In the genomic region with DNA sequence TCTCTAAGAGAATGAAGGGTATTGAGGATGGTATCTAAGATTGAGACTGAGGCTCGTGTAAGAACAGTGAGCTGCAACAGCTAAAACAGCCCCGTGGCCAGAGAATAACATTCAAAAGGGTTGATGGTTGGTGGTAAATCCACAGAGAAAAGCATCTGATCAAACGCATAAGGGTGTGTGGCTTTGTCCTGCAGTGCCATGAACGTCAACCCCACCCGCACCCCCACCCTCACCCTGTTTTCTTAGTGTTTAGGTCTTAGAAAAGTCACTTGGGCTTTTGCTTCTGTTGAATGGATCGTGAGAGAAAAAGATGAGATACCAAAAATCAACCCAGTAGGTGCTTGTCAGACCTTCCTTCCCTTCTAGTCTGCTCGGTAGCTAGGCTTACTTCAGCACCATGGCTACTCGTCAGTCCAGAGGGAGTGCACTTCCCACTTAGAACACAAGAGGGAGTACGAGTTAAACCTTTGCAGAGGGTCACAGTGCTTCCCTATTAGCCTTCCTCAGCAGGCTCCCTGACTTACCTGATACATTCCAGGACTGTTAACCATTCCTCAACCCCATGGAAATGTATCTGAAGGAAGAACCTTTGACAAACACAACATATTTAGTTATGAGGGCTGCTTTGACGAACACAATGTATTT, we compare ENCODE assay signal across 8 mouse cellular contexts. TPM values are rescaled to one million over a fixed set of nuclear protein-coding genes. Genes with fewer than 3 reads are reported as not detected.
DNase-seq lines count a peak whose midpoint lies in the region; ATAC-seq and TF ChIP-seq lines count a peak whose summit lies in the region.

No protein-coding gene starts in this region.

- peak; percentile 59 for TF ChIP-seq CTCF in bone marrow macrophage, adult 2 months (IDR thresholded peaks at IDR 0.05; ENCODE audit: low read depth, low read length)
- TF ChIP-seq CTCF in stomach, postnatal 0 days (IDR thresholded peaks at IDR 0.05; ENCODE audit: low read depth), result peak; percentile 98

- no peak for TF ChIP-seq EP300 in stomach, postnatal 0 days (optimal IDR thresholded peaks at IDR 0.05)

- H3K9ac ChIP-seq in embryonic facial prominence, embryonic 15.5 days, result no peak overlapping the region
- H3K9ac ChIP-seq in heart, embryonic 14.5 days (ENCODE audit: low read length), result no peak overlapping the region
- H3K9ac ChIP-seq in liver, embryonic 11.5 days (ENCODE audit: low read depth, low read length), result no peak overlapping the region
- H3K9ac ChIP-seq in neural tube, embryonic 12.5 days, result no peak overlapping the region
- no peak overlapping the region for H3K9ac ChIP-seq in stomach, postnatal 0 days (ENCODE audit: low read length)

- no peak overlapping the region for H3K4me3 ChIP-seq in bone marrow macrophage, adult 2 months (ENCODE audit: insufficient read depth, low read length)
- H3K4me3 ChIP-seq in embryonic facial prominence, embryonic 15.5 days (replicated peaks), result no peak overlapping the region
- H3K4me3 ChIP-seq in heart, embryonic 14.5 days (ENCODE audit: control insufficient read depth in 1 of 2, insufficient read depth in 1 of 2, low read depth in 1 of 2, low read length in 2 of 2), result no peak overlapping the region
- H3K4me3 ChIP-seq in liver, embryonic 11.5 days (ENCODE audit: low read depth, low read length), result no peak overlapping the region
- H3K4me3 ChIP-seq in neural tube, embryonic 12.5 days, result no peak overlapping the region
- no peak overlapping the region for H3K4me3 ChIP-seq in stomach, postnatal 0 days (ENCODE audit: low read depth, low read length)

- H3K36me3 ChIP-seq in embryonic facial prominence, embryonic 15.5 days, result no peaks in the 10 kb centered on the region
- 0 out of 2 replicates have a peak, but pooled peaks cover 1% of the 10 kb centered on the region for H3K36me3 ChIP-seq in heart, embryonic 14.5 days (ENCODE audit: control insufficient read depth, insufficient read depth, low read length)
- no peaks in the 10 kb centered on the region for H3K36me3 ChIP-seq in liver, embryonic 11.5 days (ENCODE audit: control insufficient read depth, insufficient read depth, low read length)
- H3K36me3 ChIP-seq in neural tube, embryonic 12.5 days, result no peaks in the 10 kb centered on the region
- H3K36me3 ChIP-seq in stomach, postnatal 0 days (ENCODE audit: control insufficient read depth, insufficient read depth, low read length), result no peaks in the 10 kb centered on the region

- H3K27ac ChIP-seq in bone marrow macrophage, adult 2 months (ENCODE audit: insufficient read depth, low read depth, low read length), result no peak overlapping the region
- no peak overlapping the region for H3K27ac ChIP-seq in embryonic facial prominence, embryonic 15.5 days (replicated peaks)
- H3K27ac ChIP-seq in heart, embryonic 14.5 days (replicated peaks in 1 of 2; ENCODE audit: control insufficient read depth in 1 of 2, insufficient read depth in 1 of 2, low read depth in 2 of 2, low read length in 2 of 2), result no peak overlapping the region
- no peak overlapping the region for H3K27ac ChIP-seq in liver, embryonic 11.5 days (ENCODE audit: low read depth, low read length)
- H3K27ac ChIP-seq in neural tube, embryonic 12.5 days, result no peak overlapping the region
- no peak overlapping the region for H3K27ac ChIP-seq in stomach, postnatal 0 days (replicated peaks)

- no peaks in the 10 kb centered on the region for H3K4me1 ChIP-seq in bone marrow macrophage, adult 2 months (ENCODE audit: control insufficient read depth, insufficient read depth, low read length)
- no peaks in the 10 kb centered on the region for H3K4me1 ChIP-seq in embryonic facial prominence, embryonic 15.5 days
- no peaks in the 10 kb centered on the region for H3K4me1 ChIP-seq in heart, embryonic 14.5 days (ENCODE audit: control insufficient read depth in 2 of 2, insufficient read depth in 2 of 2, low read length in 2 of 2)
- 0 out of 2 replicates have a peak, but pooled peaks cover 2% of the 10 kb centered on the region for H3K4me1 ChIP-seq in liver, embryonic 11.5 days (replicated peaks; ENCODE audit: control insufficient read depth, insufficient read depth, low read length)
- no peaks in the 10 kb centered on the region for H3K4me1 ChIP-seq in neural tube, embryonic 12.5 days
- no peaks in the 10 kb centered on the region for H3K4me1 ChIP-seq in stomach, postnatal 0 days (replicated peaks; ENCODE audit: control insufficient read depth, insufficient read depth)

- peak; percentile 58 for ATAC-seq in CD4-positive, CD25-positive, alpha-beta regulatory T cell, adult 4 months
- peak; percentile 51; the same call in 1 of the 2 replicates for ATAC-seq in embryonic facial prominence, embryonic 15.5 days (ENCODE audit: insufficient number of reproducible peaks, low FRiP score, low TSS enrichment, low read depth)
- ATAC-seq in heart, embryonic 14.5 days (ENCODE audit: insufficient number of reproducible peaks, insufficient read depth, low FRiP score, low read depth), result peak; percentile 56; the same call in 1 of the 2 replicates
- ATAC-seq in liver, embryonic 11.5 days (replicated peaks; ENCODE audit: low FRiP score), result peak; percentile 75
- peak; percentile 75 for ATAC-seq in neural tube, embryonic 12.5 days (ENCODE audit: low FRiP score, low read depth)
- ATAC-seq in stomach, postnatal 0 days (ENCODE audit: low FRiP score, low TSS enrichment), result peak; percentile 88

- peak; percentile 89 for DNase-seq in kidney, postnatal 10 days
- peak; percentile 59 for DNase-seq in liver, embryonic 11.5 days (ENCODE audit: low spot score)
- DNase-seq in stomach, postnatal 0 days (ENCODE audit: low spot score), result peak; percentile 84

- no peaks in the 10 kb centered on the region for H3K27me3 ChIP-seq in embryonic facial prominence, embryonic 15.5 days
- H3K27me3 ChIP-seq in heart, embryonic 14.5 days (ENCODE audit: control insufficient read depth, insufficient read depth, low read length), result no peaks in the 10 kb centered on the region
- no peaks in the 10 kb centered on the region for H3K27me3 ChIP-seq in liver, embryonic 11.5 days (replicated peaks; ENCODE audit: control insufficient read depth, insufficient read depth, low read length)
- no peaks in the 10 kb centered on the region for H3K27me3 ChIP-seq in neural tube, embryonic 12.5 days (replicated peaks)
- H3K27me3 ChIP-seq in stomach, postnatal 0 days (ENCODE audit: control insufficient read depth, insufficient read depth, low read length), result no peaks in the 10 kb centered on the region

- WGBS in embryonic facial prominence, embryonic 15.5 days, result 37% methylated on average over 10 of the region's 10 CpGs
- 32% methylated on average over 10 of the region's 10 CpGs for WGBS in heart, embryonic 14.5 days
- 36% methylated on average over 10 of the region's 10 CpGs for WGBS in liver, embryonic 11.5 days
- WGBS in neural tube, embryonic 12.5 days, result 36% methylated on average over 10 of the region's 10 CpGs
- 32% methylated on average over 10 of the region's 10 CpGs for WGBS in stomach, postnatal 0 days

- H3K9me3 ChIP-seq in embryonic facial prominence, embryonic 15.5 days (replicated peaks), result no peaks in the 10 kb centered on the region
- no peaks in the 10 kb centered on the region for H3K9me3 ChIP-seq in heart, embryonic 14.5 days (ENCODE audit: control insufficient read depth, low read length)
- no peaks in the 10 kb centered on the region for H3K9me3 ChIP-seq in liver, embryonic 11.5 days (ENCODE audit: control insufficient read depth, low read length)
- H3K9me3 ChIP-seq in neural tube, embryonic 12.5 days, result no peaks in the 10 kb centered on the region
- H3K9me3 ChIP-seq in stomach, postnatal 0 days (ENCODE audit: control insufficient read depth, low read length), result no peaks in the 10 kb centered on the region

- H3K4me2 ChIP-seq in embryonic facial prominence, embryonic 15.5 days (replicated peaks), result no peak overlapping the region
- H3K4me2 ChIP-seq in heart, embryonic 14.5 days (ENCODE audit: low read length), result no peak overlapping the region
- no peak overlapping the region for H3K4me2 ChIP-seq in liver, embryonic 11.5 days
- no peak overlapping the region for H3K4me2 ChIP-seq in neural tube, embryonic 12.5 days (replicated peaks)
- no peak overlapping the region for H3K4me2 ChIP-seq in stomach, postnatal 0 days (replicated peaks; ENCODE audit: low read depth)

- TF ChIP-seq POLR2A in bone marrow macrophage, adult 2 months (IDR thresholded peaks at IDR 0.05; ENCODE audit: borderline replicate concordance, low read depth, low read length), result no peak

RNA-seq across cellular contexts. Expression of gene Rab3b, which starts 9.0 kb away (rescaled TPM):
- polyA plus RNA-seq in CD4-positive, CD25-positive, alpha-beta regulatory T cell, adult 4 months (2017; shearing (Covaris generic)), result not detected
- not detected in 2 replicates for polyA plus RNA-seq in bone marrow macrophage, adult 2 months (2012; ENCODE audit: insufficient read depth, insufficient read length, missing spikeins)
- polyA plus RNA-seq in embryonic facial prominence, embryonic 15.5 days (2015; fragmentation: Nextera tagmentation; extraction: Ambion mirVana), result 17.9 and 21.7 TPM in 2 replicates
- polyA plus RNA-seq in heart, embryonic 14.5 days (2014; fragmentation: Nextera tagmentation; extraction: Ambion mirVana), result 5.0 and 6.6 TPM in 2 replicates
- 7.3 and 9.7 TPM in 2 replicates for polyA plus RNA-seq in liver, embryonic 11.5 days (2014; fragmentation: Nextera tagmentation; extraction: Ambion mirVana)
- 38.0 and 39.0 TPM in 2 replicates for polyA plus RNA-seq in neural tube, embryonic 12.5 days (2016; fragmentation: Nextera tagmentation; extraction: Ambion mirVana)
- polyA plus RNA-seq in stomach, postnatal 0 days (2015; fragmentation: Nextera tagmentation; extraction: Ambion mirVana), result 11.6 and 11.9 TPM in 2 replicates

RNA-seq across cellular contexts. Expression of gene A730015C16Rik, which starts 21.4 kb away (rescaled TPM):
- polyA plus RNA-seq in CD4-positive, CD25-positive, alpha-beta regulatory T cell, adult 4 months (2017; shearing (Covaris generic)), result not detected
- not detected in 2 replicates for polyA plus RNA-seq in bone marrow macrophage, adult 2 months (2012; ENCODE audit: insufficient read depth, insufficient read length, missing spikeins)
- polyA plus RNA-seq in embryonic facial prominence, embryonic 15.5 days (2015; fragmentation: Nextera tagmentation; extraction: Ambion mirVana), result 0.83 and 1.6 TPM in 2 replicates
- 0.73 and 1.4 TPM in 2 replicates for polyA plus RNA-seq in heart, embryonic 14.5 days (2014; fragmentation: Nextera tagmentation; extraction: Ambion mirVana)
- 0.51 and 0.92 TPM in 2 replicates for polyA plus RNA-seq in liver, embryonic 11.5 days (2014; fragmentation: Nextera tagmentation; extraction: Ambion mirVana)
- 2.0 and 2.2 TPM in 2 replicates for polyA plus RNA-seq in neural tube, embryonic 12.5 days (2016; fragmentation: Nextera tagmentation; extraction: Ambion mirVana)
- 0.38 and 0.99 TPM in 2 replicates for polyA plus RNA-seq in stomach, postnatal 0 days (2015; fragmentation: Nextera tagmentation; extraction: Ambion mirVana)

RNA-seq across cellular contexts. Expression of gene Kti12, which starts 22.3 kb away (rescaled TPM):
- 10 to 100 TPM in 1 of 2 experiments, 1 to 10 TPM in 1; 8.1 to 13.5 TPM for polyA plus RNA-seq in CD4-positive, CD25-positive, alpha-beta regulatory T cell, adult 4 months (2017; shearing (Covaris generic))
- 10.2 TPM in 2 replicates for polyA plus RNA-seq in bone marrow macrophage, adult 2 months (2012; ENCODE audit: insufficient read depth, insufficient read length, missing spikeins)
- 44.6 and 47.9 TPM in 2 replicates for polyA plus RNA-seq in embryonic facial prominence, embryonic 15.5 days (2015; fragmentation: Nextera tagmentation; extraction: Ambion mirVana)
- 22.3 and 23.8 TPM in 2 replicates for polyA plus RNA-seq in heart, embryonic 14.5 days (2014; fragmentation: Nextera tagmentation; extraction: Ambion mirVana)
- 94.2 and 101 TPM in 2 replicates for polyA plus RNA-seq in liver, embryonic 11.5 days (2014; fragmentation: Nextera tagmentation; extraction: Ambion mirVana)
- 38.6 and 40.5 TPM in 2 replicates for polyA plus RNA-seq in neural tube, embryonic 12.5 days (2016; fragmentation: Nextera tagmentation; extraction: Ambion mirVana)
- 30.9 TPM in 2 replicates for polyA plus RNA-seq in stomach, postnatal 0 days (2015; fragmentation: Nextera tagmentation; extraction: Ambion mirVana)

RNA-seq across cellular contexts. Expression of gene Txndc12, which starts 35.5 kb away (rescaled TPM):
- polyA plus RNA-seq in CD4-positive, CD25-positive, alpha-beta regulatory T cell, adult 4 months (2017; shearing (Covaris generic)), result 10 to 100 TPM; 58.1 to 68.8 TPM
- polyA plus RNA-seq in bone marrow macrophage, adult 2 months (2012; ENCODE audit: insufficient read depth, insufficient read length, missing spikeins), result 62.4 and 68.9 TPM in 2 replicates
- polyA plus RNA-seq in embryonic facial prominence, embryonic 15.5 days (2015; fragmentation: Nextera tagmentation; extraction: Ambion mirVana), result 92.3 and 101 TPM in 2 replicates
- 128 and 130 TPM in 2 replicates for polyA plus RNA-seq in heart, embryonic 14.5 days (2014; fragmentation: Nextera tagmentation; extraction: Ambion mirVana)
- polyA plus RNA-seq in liver, embryonic 11.5 days (2014; fragmentation: Nextera tagmentation; extraction: Ambion mirVana), result 61.9 and 63.8 TPM in 2 replicates
- polyA plus RNA-seq in neural tube, embryonic 12.5 days (2016; fragmentation: Nextera tagmentation; extraction: Ambion mirVana), result 93.5 and 96.7 TPM in 2 replicates
- 64.0 and 66.7 TPM in 2 replicates for polyA plus RNA-seq in stomach, postnatal 0 days (2015; fragmentation: Nextera tagmentation; extraction: Ambion mirVana)

RNA-seq across cellular contexts. Expression of gene Btf3l4, which starts 36.4 kb away (rescaled TPM):
- 10 to 100 TPM; 47.5 to 65.2 TPM for polyA plus RNA-seq in CD4-positive, CD25-positive, alpha-beta regulatory T cell, adult 4 months (2017; shearing (Covaris generic))
- 46.4 and 51.1 TPM in 2 replicates for polyA plus RNA-seq in bone marrow macrophage, adult 2 months (2012; ENCODE audit: insufficient read depth, insufficient read length, missing spikeins)
- polyA plus RNA-seq in embryonic facial prominence, embryonic 15.5 days (2015; fragmentation: Nextera tagmentation; extraction: Ambion mirVana), result 135 and 138 TPM in 2 replicates
- polyA plus RNA-seq in heart, embryonic 14.5 days (2014; fragmentation: Nextera tagmentation; extraction: Ambion mirVana), result 186 and 198 TPM in 2 replicates
- 121 and 125 TPM in 2 replicates for polyA plus RNA-seq in liver, embryonic 11.5 days (2014; fragmentation: Nextera tagmentation; extraction: Ambion mirVana)
- polyA plus RNA-seq in neural tube, embryonic 12.5 days (2016; fragmentation: Nextera tagmentation; extraction: Ambion mirVana), result 219 and 237 TPM in 2 replicates
- 114 TPM in 2 replicates for polyA plus RNA-seq in stomach, postnatal 0 days (2015; fragmentation: Nextera tagmentation; extraction: Ambion mirVana)
